8 mouse cellular contexts compared by ENCODE assay signal in genomic region chr10:61381823-61382222, GRCm38 (mm10). TPM values are rescaled to one million over a fixed set of nuclear protein-coding genes. Genes with fewer than 3 reads are reported as not detected.
A peak's percentile ranks its signal among the peaks of the same experiment; 100 is the strongest.
DNase-seq lines count a peak whose midpoint lies in the region; ATAC-seq and TF ChIP-seq lines count a peak whose summit lies in the region.

No protein-coding gene starts in this region.

- peak overlapping the region; percentile 71 for H3K4me3 ChIP-seq in embryonic facial prominence, embryonic 15.5 days (replicated peaks)
- H3K4me3 ChIP-seq in hindbrain, embryonic 16.5 days (ENCODE audit: low read length): peak overlapping the region; percentile 79
- peak overlapping the region; percentile 75 for H3K4me3 ChIP-seq in lung, embryonic 14.5 days (ENCODE audit: low read depth, low read length)
- H3K4me3 ChIP-seq in stomach, postnatal 0 days (ENCODE audit: low read depth, low read length): peak overlapping the region; percentile 66

- peak overlapping the region; percentile 96 for H3K4me2 ChIP-seq in embryonic facial prominence, embryonic 15.5 days (replicated peaks)
- peak overlapping the region; percentile 85 for H3K4me2 ChIP-seq in hindbrain, embryonic 16.5 days (ENCODE audit: low read length)
- H3K4me2 ChIP-seq in lung, embryonic 14.5 days: peak overlapping the region; percentile 97
- peak overlapping the region; percentile 93 for H3K4me2 ChIP-seq in stomach, postnatal 0 days (replicated peaks; ENCODE audit: low read depth)

- 23% methylated on average over 8 of the region's 8 CpGs for WGBS in embryonic facial prominence, embryonic 15.5 days
- WGBS in hindbrain, embryonic 16.5 days: 10% methylated on average over 8 of the region's 8 CpGs
- 14% methylated on average over 8 of the region's 8 CpGs for WGBS in lung, embryonic 14.5 days
- WGBS in stomach, postnatal 0 days: 23% methylated on average over 8 of the region's 8 CpGs

- H3K36me3 ChIP-seq in embryonic facial prominence, embryonic 15.5 days: no peaks in the 10 kb centered on the region
- H3K36me3 ChIP-seq in hindbrain, embryonic 16.5 days (ENCODE audit: control insufficient read depth, insufficient read depth, low read length): no peaks in the 10 kb centered on the region
- H3K36me3 ChIP-seq in lung, embryonic 14.5 days (ENCODE audit: insufficient read depth): 0 out of 2 replicates have a peak, but pooled peaks cover 3% of the 10 kb centered on the region
- no peaks in the 10 kb centered on the region; the same call in 1 of the 2 replicates for H3K36me3 ChIP-seq in stomach, postnatal 0 days (ENCODE audit: control insufficient read depth, insufficient read depth, low read length)

- no peaks in the 10 kb centered on the region for H3K27me3 ChIP-seq in embryonic facial prominence, embryonic 15.5 days
- no peaks in the 10 kb centered on the region for H3K27me3 ChIP-seq in hindbrain, embryonic 16.5 days (replicated peaks; ENCODE audit: control insufficient read depth, insufficient read depth, low read length)
- H3K27me3 ChIP-seq in lung, embryonic 14.5 days (ENCODE audit: insufficient read depth, low read length): no peaks in the 10 kb centered on the region
- H3K27me3 ChIP-seq in stomach, postnatal 0 days (ENCODE audit: control insufficient read depth, insufficient read depth, low read length): no peaks in the 10 kb centered on the region

- no peak overlapping the region for H3K9ac ChIP-seq in embryonic facial prominence, embryonic 15.5 days
- 0 out of 2 replicates have a peak overlapping the region, but pooled peaks have one; percentile 90 for H3K9ac ChIP-seq in hindbrain, embryonic 16.5 days (ENCODE audit: low read depth, low read length)
- H3K9ac ChIP-seq in lung, embryonic 14.5 days: peak overlapping the region; percentile 77
- peak overlapping the region; percentile 71; the same call in 1 of the 2 replicates for H3K9ac ChIP-seq in stomach, postnatal 0 days (ENCODE audit: low read length)

- H3K27ac ChIP-seq in embryonic facial prominence, embryonic 15.5 days (replicated peaks): no peak overlapping the region; the same call in 1 of the 2 replicates
- H3K27ac ChIP-seq in hindbrain, embryonic 16.5 days (ENCODE audit: low read depth, low read length): peak overlapping the region; percentile 31
- peak overlapping the region; percentile 44 for H3K27ac ChIP-seq in lung, embryonic 14.5 days (ENCODE audit: low read depth)
- H3K27ac ChIP-seq in stomach, postnatal 0 days (replicated peaks): no peak overlapping the region

- no peak for TF ChIP-seq EP300 in stomach, postnatal 0 days (optimal IDR thresholded peaks at IDR 0.05)

- H3K9me3 ChIP-seq in embryonic facial prominence, embryonic 15.5 days (replicated peaks): no peaks in the 10 kb centered on the region
- H3K9me3 ChIP-seq in hindbrain, embryonic 16.5 days (ENCODE audit: control insufficient read depth, low read length): no peaks in the 10 kb centered on the region
- H3K9me3 ChIP-seq in lung, embryonic 14.5 days (ENCODE audit: low read depth, low read length): no peaks in the 10 kb centered on the region
- no peaks in the 10 kb centered on the region for H3K9me3 ChIP-seq in stomach, postnatal 0 days (ENCODE audit: control insufficient read depth, low read length)

- peak; percentile 24 for DNase-seq in brain, adult 2 months (ENCODE audit: low read depth, low spot score)
- DNase-seq in lung, embryonic 14.5 days: peak; percentile 48
- DNase-seq in stomach, postnatal 0 days (ENCODE audit: low spot score): no peak
- no peak for DNase-seq in spleen, postnatal 10 days (ENCODE audit: low spot score in 2 of 2)
- DNase-seq in Muller cell, postnatal 12 days (ENCODE audit: inconsistent ontology term): no peak
- no peak for DNase-seq in frontal cortex, postnatal 14 days (ENCODE audit: low spot score in 2 of 2)

- peaks cover 44% of the 10 kb centered on the region for H3K4me1 ChIP-seq in embryonic facial prominence, embryonic 15.5 days
- H3K4me1 ChIP-seq in hindbrain, embryonic 16.5 days (ENCODE audit: control insufficient read depth, insufficient read depth, low read depth, low read length): peaks cover 33% of the 10 kb centered on the region
- H3K4me1 ChIP-seq in lung, embryonic 14.5 days (ENCODE audit: insufficient read depth): peaks cover 31% of the 10 kb centered on the region
- peaks cover 12% of the 10 kb centered on the region for H3K4me1 ChIP-seq in stomach, postnatal 0 days (replicated peaks; ENCODE audit: control insufficient read depth, insufficient read depth)

- no peak for ATAC-seq in embryonic facial prominence, embryonic 15.5 days (ENCODE audit: insufficient number of reproducible peaks, low FRiP score, low TSS enrichment, low read depth)
- no peak for ATAC-seq in hindbrain, embryonic 16.5 days
- no peak for ATAC-seq in lung, embryonic 14.5 days (ENCODE audit: insufficient read depth)
- ATAC-seq in stomach, postnatal 0 days (ENCODE audit: low FRiP score, low TSS enrichment): no peak

- no peak for TF ChIP-seq CTCF in lung, embryonic 14.5 days (IDR thresholded peaks at IDR 0.05; ENCODE audit: low read depth)
- no peak for TF ChIP-seq CTCF in stomach, postnatal 0 days (IDR thresholded peaks at IDR 0.05; ENCODE audit: low read depth)

RNA-seq across cellular contexts. Expression of gene Pald1, which starts 1.5 kb away (rescaled TPM):
- polyA plus RNA-seq in embryonic facial prominence, embryonic 15.5 days (2015; fragmentation: Nextera tagmentation; extraction: Ambion mirVana): 22.7 and 22.8 TPM in 2 replicates
- polyA plus RNA-seq in hindbrain, embryonic 16.5 days (2015; fragmentation: Nextera tagmentation; extraction: Ambion mirVana): 26.9 and 30.6 TPM in 2 replicates
- 44.1 and 47.5 TPM in 2 replicates for polyA plus RNA-seq in lung, embryonic 14.5 days (2014; fragmentation: Nextera tagmentation; extraction: Ambion mirVana)
- polyA plus RNA-seq in stomach, postnatal 0 days (2015; fragmentation: Nextera tagmentation; extraction: Ambion mirVana): 5.6 and 5.7 TPM in 2 replicates

RNA-seq across cellular contexts. Expression of gene Nodal, which starts 35.9 kb away (rescaled TPM):
- 0.08 and 0.20 TPM in 2 replicates for polyA plus RNA-seq in embryonic facial prominence, embryonic 15.5 days (2015; fragmentation: Nextera tagmentation; extraction: Ambion mirVana)
- polyA plus RNA-seq in hindbrain, embryonic 16.5 days (2015; fragmentation: Nextera tagmentation; extraction: Ambion mirVana): 0.24 and 0.56 TPM in 2 replicates
- polyA plus RNA-seq in lung, embryonic 14.5 days (2014; fragmentation: Nextera tagmentation; extraction: Ambion mirVana): 0.08 TPM in 2 replicates
- polyA plus RNA-seq in stomach, postnatal 0 days (2015; fragmentation: Nextera tagmentation; extraction: Ambion mirVana): 0.05 TPM in 1 of 2 replicates, not detected in the other

Comparison
In these comparisons a context has a peak if more than half of its experiments do, and no peak if none do; other contexts are left out.
1. DNase-seq: peak in brain, adult 2 months (single experiment) and lung, embryonic 14.5 days (single experiment); none in stomach, postnatal 0 days (single experiment), spleen, postnatal 10 days (0 of 2), Muller cell, postnatal 12 days (single experiment) and frontal cortex, postnatal 14 days (0 of 2).
2. H3K27ac ChIP-seq: peak in hindbrain, embryonic 16.5 days (single experiment) and lung, embryonic 14.5 days (single experiment); none in embryonic facial prominence, embryonic 15.5 days (single experiment) and stomach, postnatal 0 days (single experiment).
3. Peak in every context shown above with its lines, with median percentiles within 50 percentile points of each other: H3K4me2 ChIP-seq and H3K4me3 ChIP-seq.